Mouse (Mus musculus) layer of hippocampus, adult 9-10 months (tissue): ENCODE measurements at regions not wholly inside any gene's neighbourhood (a gene's known extent, or its start where the extent isn't known, plus 50 kb on each side); places are given as distances from the start of the nearest gene placed in this dataset.

Experiments
- DNase-seq: peaks from one replicate; pipeline ENCODE4 v3.0.0; 2022; ENCODE audit warnings: low spot score

DNA sequence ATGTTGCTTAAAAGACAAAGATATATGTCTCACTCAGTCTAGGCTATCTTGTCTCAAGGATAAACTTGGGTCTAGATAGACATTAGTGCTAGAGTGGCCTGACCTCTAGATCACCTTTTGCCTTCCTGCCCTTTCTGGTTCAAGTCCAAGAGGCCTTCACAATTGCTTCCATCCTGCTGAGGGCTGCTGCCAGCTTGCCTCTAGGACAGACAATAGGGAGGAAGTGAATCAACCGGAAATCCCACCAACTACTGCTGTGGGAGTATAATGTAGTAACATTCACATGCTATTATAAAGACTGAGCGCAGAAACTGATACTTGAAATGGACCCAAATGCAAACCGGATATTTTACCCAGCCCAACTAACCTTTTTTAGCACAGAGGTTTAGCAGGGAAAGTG, 239.4 kb upstream of the Epha4 start:
- DNase-seq, result no peak

DNA sequence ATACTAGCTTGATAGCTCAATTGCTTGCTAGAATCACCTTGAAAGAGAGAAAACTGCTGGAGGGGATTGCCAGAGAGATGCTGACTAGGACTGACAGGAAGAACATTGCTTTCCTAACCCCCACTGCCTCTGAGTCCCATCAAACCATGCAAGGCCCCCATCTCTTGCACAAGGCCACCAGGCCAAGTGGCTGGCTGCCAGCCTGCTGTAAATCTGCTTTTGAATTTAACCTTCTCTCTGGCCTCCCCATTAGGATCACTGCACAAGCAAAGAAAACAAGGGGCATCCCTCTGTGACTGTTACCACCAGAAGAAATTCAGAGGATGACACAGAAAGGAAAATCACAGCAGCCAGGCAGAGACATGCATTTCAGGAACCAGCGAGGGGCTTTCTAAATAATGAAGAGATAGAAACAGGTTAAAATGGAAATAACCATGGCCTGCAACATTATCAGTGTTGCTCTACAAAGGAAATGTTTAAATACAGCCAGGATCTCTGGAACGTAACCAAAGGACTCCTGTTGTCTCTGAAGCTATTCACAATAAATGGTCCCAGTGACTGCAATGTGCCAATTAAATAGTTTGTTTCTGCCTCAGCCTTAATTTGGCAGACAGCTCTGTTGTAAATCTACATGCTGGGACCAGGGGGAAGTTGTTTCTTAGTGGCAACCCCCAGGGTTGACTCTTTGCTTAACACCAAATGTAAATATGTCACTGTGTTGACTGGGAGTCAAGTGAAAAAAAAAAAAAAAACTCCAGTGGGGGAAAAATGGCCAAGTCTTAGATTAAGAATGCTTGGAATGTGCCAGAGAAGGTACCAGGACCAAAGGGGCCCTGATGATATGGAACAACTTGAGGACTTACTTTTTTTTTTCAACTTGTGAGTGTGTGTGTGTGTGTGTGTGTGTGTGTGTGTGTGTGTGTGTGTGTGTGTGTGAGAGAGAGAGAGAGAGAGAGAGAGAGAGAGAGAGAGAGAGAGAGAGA, 233.9 kb upstream of the Epha4 start:
- no peak for DNase-seq

DNA sequence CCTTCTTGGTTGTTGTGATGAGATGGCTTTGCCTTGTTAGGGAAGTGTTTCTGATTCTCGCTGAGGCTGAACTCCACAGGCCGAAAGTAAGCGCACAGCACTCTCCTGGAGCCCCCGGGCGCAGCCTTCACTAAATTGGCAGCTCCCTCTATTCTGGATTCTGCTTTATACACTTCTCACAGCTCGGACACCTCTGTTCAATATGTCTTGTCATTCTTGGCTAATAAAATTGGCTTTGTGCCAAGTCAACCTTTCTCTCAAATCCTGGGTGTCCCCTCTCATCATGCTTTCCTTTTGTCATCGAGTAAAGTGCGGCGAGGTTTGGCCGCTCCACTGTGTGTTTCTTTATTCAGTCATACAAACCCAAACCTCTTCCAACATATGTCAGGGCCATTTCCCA, 217.2 kb upstream of the Epha4 start:
- no peak for DNase-seq

DNA sequence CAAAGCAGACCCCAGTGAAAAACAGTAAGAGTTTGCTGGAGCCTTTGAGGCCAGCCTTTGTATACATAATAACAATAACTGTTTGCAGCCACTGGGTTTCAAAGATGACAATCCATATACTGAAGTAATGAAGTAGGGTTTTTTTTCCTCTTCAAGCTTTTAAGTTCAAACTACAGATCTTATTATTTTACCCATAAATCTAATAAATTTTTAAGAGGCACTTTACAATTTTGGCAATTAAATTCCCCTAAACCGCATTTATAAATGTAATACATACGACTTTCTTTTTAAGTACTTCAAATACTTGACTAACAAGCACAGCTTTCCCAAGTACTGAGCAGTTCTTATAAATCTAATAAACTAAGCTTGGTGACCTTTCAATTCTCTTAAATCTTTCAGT, 212.7 kb upstream of the Epha4 start:
- DNase-seq, result no peak

DNA sequence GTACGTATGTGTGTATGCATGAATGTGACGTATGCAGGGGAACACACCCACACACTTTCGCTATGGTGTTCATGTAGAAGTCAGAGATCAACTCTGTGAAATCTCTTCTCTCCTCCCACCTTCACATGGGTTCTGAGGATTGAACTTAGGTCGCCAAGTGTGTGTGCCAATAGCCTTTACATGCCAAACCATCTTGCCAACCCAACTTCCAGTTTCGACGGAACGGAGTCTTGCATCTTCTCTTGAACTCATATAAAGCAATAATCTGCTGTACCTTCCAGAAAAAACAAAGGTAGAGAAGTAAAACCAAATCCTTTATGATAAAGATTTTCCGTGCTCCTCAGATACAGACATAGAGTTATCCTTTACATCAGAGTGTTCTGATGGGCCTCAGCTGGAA, 208.4 kb upstream of the Epha4 start:
- no peak for DNase-seq

GRCm38 (mm10) chr1:77720859-77721258, 206.0 kb upstream of the Epha4 start:
- DNase-seq, result no peak

- no peak for DNase-seq
Measured at GRCm38 (mm10) chr1:77713001-77713400, 198.1 kb upstream of the Epha4 start.

GRCm38 (mm10) chr1:77708202-77709020, 193.5 kb upstream of the Epha4 start:
- no peak for DNase-seq

- DNase-seq, result no peak
Measured at GRCm38 (mm10) chr1:77695228-77696018, 180.5 kb upstream of the Epha4 start.

DNA sequence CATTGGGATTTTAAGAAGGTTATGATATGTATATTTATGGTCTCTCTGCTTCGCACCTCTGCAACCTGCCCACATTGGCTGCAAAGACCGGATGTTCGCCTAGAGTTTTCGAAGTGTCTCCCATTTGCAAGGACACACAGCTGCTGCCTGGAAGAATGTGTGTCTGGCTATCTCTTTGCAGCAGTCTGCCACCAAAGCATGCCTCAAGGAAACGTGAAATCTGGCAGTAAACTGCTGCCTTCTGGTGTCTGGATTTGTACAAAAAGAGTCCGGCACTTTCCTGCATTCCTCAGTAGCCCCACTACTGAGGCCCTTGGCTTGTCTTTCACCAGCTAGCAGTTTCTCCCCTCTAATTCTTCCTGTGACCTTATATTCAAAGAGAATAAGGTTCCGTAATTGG, 148.5 kb upstream of the Epha4 start:
- no peak for DNase-seq

GRCm38 (mm10) chr1:77660436-77660835, 145.5 kb upstream of the Epha4 start:
- DNase-seq, result no peak

DNA sequence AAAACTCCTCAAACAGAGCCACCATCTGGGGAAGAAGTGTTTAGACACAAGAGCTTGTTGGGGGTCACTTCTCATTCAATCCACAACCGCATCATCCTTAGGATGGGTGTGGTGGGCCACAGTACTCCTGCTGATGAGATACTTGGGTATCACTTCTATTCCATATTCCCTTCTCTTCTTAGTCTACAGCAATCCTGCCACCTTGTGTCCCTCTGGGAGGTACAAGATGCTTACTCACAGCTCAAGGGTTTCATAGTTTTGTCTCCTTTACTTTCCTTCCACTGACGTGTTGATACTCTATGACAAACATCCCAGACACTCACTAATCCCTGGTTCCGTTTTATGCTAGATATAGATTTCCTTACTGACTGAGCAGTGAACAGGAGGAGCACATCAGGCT, 122.1 kb upstream of the Epha4 start:
- no peak for DNase-seq

GRCm38 (mm10) chr1:77629496-77630281, 114.8 kb upstream of the Epha4 start:
- DNase-seq, result no peak

DNA sequence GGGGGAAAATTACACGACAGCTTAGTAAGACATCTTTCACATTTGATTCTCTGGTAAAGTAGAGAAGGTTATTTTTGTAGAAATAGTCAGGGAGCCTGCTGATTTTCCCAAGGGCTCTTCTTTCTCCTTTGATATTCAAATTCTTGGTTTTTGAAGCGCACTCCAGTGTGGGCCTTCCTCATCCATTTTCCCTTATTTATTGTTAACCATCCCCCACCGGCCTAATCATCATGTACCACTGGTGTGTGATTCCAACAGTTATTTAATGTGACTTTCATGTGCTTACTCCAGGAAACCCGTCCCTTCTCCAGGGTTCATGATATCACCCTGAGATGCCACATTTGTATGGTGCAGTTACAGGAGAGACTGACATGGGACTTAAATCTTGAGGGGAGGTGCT, 114.0 kb upstream of the Epha4 start:
- no peak for DNase-seq

DNA sequence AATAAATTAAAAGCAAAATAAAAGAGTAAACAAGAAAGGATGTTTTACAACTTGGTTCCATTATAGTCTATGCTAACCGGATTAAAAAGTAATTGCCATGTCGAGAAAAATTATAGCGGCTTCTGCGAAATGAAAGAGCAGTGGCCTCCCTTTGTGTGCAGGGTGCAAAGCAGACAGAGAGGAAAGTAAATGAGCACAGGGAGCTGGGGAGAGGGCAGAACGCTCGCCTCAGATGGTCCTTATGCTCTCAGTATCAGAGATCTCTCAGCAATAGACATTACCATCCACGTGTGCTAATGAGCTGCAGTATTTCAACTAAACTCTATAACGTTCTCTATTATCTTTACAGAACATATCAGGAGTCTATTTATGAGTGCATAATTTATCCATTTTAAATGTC, 102.6 kb upstream of the Epha4 start:
- no peak for DNase-seq

- DNase-seq, result no peak
Measured at GRCm38 (mm10) chr1:77600509-77600908, 85.6 kb upstream of the Epha4 start.

- DNase-seq, result no peak
Measured at GRCm38 (mm10) chr1:77592649-77593048, 77.8 kb upstream of the Epha4 start.

GRCm38 (mm10) chr1:77592248-77592647, 77.4 kb upstream of the Epha4 start:
- no peak for DNase-seq

- no peak for DNase-seq
Measured at GRCm38 (mm10) chr1:77589423-77589822, 74.5 kb upstream of the Epha4 start.

GRCm38 (mm10) chr1:77585520-77585919, 70.6 kb upstream of the Epha4 start:
- DNase-seq, result no peak

DNA sequence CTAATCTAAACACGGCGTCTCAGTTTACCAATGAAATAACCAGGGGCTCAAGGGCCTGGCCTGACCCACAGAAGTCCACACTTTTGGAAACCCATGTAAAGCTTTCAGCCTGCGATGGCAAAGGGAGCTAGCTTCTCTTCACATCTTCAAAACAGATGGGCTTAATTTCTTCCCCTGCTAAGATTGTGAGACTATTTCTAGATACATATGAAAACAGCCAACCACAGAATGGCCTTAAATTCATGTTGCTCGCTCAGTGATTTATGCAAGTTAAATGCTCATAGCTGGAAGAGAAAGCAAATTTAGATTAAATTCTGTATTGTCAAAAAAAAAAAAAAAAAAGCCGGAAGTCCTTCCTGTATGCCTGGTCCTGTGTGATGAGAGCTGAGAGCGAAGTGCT, 53.2 kb upstream of the Epha4 start:
- no peak for DNase-seq
